Mouse (Mus musculus) neutrophil, adult 5-6 weeks (primary cell): ENCODE data around the gene Vmn2r9. TPM values are rescaled to one million over a fixed set of nuclear protein-coding genes. Genes with fewer than 3 reads are reported as not detected.
"Not testable (repeated sequence)": the region's sequence is repeated elsewhere in the genome, so short reads cannot be mapped to it uniquely, and the experiment has no call there.

Experiments used
- ATAC-seq: fragments of 151-379, 151-347 bp; 2 replicates; pipeline ENCODE4 v1.8.0; 2017; ENCODE audit warnings: mild to moderate bottlenecking, moderate TSS enrichment; ENCODE audit not compliant: insufficient number of reproducible peaks, poor library complexity, low FRiP score, severe bottlenecking; ENCODE audit errors: extremely low read depth
- total RNA-seq: library from RNA; stranded (forward); fragments of 200-1000 nt; gene quantifications from 2 replicates; pipeline ENCODE4 v1.2.3, GENCODE M21; 2017

Vmn2r9 gene
- total RNA-seq = 0.12 TPM in 1 of 2 replicates, not detected in the other

DNA sequence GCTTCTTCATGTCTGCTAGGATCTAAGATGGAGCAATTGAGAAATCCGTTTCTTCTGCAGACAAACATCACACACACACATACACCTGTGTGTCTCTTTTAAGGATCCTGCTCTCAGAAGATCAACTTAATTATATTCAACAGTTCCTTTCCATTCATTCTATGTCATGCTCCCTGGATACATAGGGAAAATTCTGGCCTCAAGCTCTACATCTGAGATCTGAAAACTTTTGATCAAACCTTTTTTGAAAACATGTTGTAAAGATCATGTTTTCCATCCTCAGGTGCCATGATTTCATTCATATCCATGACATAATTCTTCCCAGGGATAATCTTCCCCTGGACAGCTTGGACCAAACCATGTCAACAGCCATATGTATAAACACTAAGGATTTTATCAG lies at the start of gene Vmn2r9:
Gene Vmn2r9 (minus strand): TSS at position 101 of the 400 bp plus-strand sequence.
- ATAC-seq = not testable (repeated sequence)

DNA sequence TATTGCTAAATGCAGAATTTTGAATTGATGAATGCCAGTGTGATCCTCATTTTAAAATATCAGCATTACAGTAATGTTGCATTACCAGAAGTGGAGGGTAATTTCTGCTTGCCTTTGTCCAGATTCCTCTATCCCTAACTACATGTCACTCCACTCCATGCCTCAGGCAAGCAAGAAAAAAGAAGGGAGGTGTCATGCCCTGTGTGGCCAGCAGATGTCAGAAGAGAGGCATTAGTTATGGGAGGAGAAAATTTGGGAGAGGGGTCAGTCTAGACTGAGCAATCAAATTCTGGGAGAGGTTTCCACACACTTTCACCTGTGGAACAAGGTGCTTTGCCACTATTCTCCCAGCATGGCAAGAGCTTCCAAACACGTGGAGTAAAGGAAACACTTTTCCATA lies 14.3 kb upstream of the Vmn2r9 start:
- ATAC-seq = not testable (repeated sequence)

DNA sequence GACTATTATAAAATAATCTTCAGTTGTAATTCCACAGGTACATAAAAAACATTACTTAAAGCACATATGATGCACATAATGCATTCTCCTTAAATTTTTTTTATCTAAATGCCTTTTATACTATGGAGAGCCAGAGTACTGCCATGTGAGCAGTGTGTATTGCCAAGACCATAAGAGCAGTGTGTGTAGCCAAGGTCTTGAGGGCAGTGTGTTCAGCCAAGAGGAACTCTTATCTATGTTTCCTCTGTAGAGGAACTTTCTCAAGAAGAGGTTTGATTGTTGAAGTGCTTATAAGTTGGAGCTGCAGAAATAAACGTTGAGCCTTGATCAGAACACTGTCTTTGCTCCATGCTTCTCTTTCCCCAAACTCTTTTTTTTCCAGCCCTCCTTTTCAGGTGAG lies 2.9 kb downstream of the Vmn2r9 start:
- ATAC-seq = no peak

- ATAC-seq = no peak
Measured at GRCm38 (mm10) chr5:108836156-108836555, 16.2 kb downstream of the Vmn2r9 start.

- no peak for ATAC-seq
Measured at GRCm38 (mm10) chr5:108823276-108823675, 29.1 kb downstream of the Vmn2r9 start.

GRCm38 (mm10) chr5:108808750-108809149 lies 43.7 kb downstream of the Vmn2r9 start, which contains the start of gene Vmn2r8:
TSS of gene Vmn2r8 (minus strand) at chr5:108808850.
- not testable (repeated sequence) for ATAC-seq

GRCm38 (mm10) chr5:108803646-108804045 lies 48.8 kb downstream of the Vmn2r9 start:
- no peak for ATAC-seq

DNA sequence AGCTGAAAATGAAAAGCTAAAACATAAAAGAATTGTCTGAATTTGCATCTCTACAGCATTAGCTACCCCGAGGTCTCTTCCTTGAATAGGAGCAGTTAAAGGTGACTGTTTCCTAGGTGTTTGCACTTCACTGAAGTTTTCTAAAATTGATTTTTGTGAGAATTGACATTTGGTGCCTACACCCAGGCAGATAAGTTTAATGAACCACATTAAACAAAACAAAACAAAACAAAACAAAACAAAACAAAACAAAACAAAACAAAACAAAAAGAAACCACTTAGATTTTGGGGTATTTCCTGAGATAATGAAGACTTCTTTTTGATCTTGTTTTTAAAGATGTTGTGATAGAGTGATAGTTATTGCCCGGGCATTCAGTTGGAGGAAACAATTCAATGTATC lies 57.1 kb downstream of the Vmn2r9 start, which contains the start of gene Tmed11:
Gene Tmed11 (minus strand): TSS at position 101 of the 400 bp plus-strand sequence.
- not testable (repeated sequence) for ATAC-seq

DNA sequence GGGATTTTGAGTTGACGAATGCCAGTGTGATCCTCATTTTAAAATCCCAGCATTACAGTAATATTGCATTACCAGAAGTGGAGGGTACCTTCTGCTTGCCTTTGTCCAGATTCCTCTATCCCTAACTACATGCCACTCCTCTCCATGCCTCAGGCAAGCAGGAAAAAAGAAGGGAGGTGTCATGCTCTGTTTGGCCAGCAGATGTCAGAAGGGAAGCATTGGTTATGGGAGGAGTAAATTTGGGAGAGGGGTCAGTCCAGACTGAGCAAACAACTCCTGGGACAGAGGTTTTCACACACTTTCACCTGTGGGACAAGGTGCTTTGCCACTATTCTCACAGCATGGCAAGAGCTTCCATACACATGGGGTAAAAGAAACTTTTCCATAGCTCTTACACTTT lies 62.0 kb downstream of the Vmn2r9 start:
- not testable (repeated sequence) for ATAC-seq

Other genes starting within 250 kb of the Vmn2r9 start
- gene Gak, start 222.8 kb downstream of the Vmn2r9 start, total RNA-seq = 169 and 179 TPM in 2 replicates
- gene Tmem175, start 222.8 kb downstream of the Vmn2r9 start, total RNA-seq = 14.9 and 17.3 TPM in 2 replicates
- 11.9 and 13.0 TPM in 2 replicates for gene Idua, start 192.3 kb downstream of the Vmn2r9 start, total RNA-seq
- 18.9 and 43.5 TPM in 2 replicates for gene Dgkq, start 182.9 kb downstream of the Vmn2r9 start, total RNA-seq
- 0.12 TPM in 1 of 2 replicates, not detected in the other for gene Slc26a1, start 177.0 kb downstream of the Vmn2r9 start, total RNA-seq
- 1.0 and 1.8 TPM in 2 replicates for gene Fgfrl1, start 160.2 kb downstream of the Vmn2r9 start, total RNA-seq
- not detected in 2 replicates for gene Rnf212, start 77.6 kb downstream of the Vmn2r9 start, total RNA-seq
- not detected in 2 replicates for gene Tmed11, start 57.2 kb downstream of the Vmn2r9 start, total RNA-seq
- gene Vmn2r8, start 43.8 kb downstream of the Vmn2r9 start, total RNA-seq = 0.12 TPM in 2 replicates
- 0.12 TPM in 2 replicates for gene Vmn2r10, start 153.9 kb upstream of the Vmn2r9 start, total RNA-seq
- not detected in 2 replicates for gene Vmn2r11, start 207.0 kb upstream of the Vmn2r9 start, total RNA-seq
- gene Vmn2r12, start 245.3 kb upstream of the Vmn2r9 start, total RNA-seq = not detected in 2 replicates